In genomic region chr11:87359262-87359612, GRCm38 (mm10) we compare ENCODE assay signal across 8 mouse cellular contexts. TPM values are rescaled to one million over a fixed set of nuclear protein-coding genes. Genes with fewer than 3 reads are reported as not detected.
DNase-seq lines count a peak whose midpoint lies in the region; ATAC-seq and TF ChIP-seq lines count a peak whose summit lies in the region.

No protein-coding gene starts in this region.

- peak overlapping the region; percentile 92 for H3K9ac ChIP-seq in liver, embryonic 13.5 days

- peak; percentile 35 for ATAC-seq in liver, embryonic 13.5 days (ENCODE audit: low read depth)

- no peaks in the 10 kb centered on the region; the same call in 1 of the 2 replicates for H3K27me3 ChIP-seq in cerebellum, adult 2 months (ENCODE audit: control insufficient read depth, insufficient read depth, low read length)
- peaks cover 7% of the 10 kb centered on the region for H3K27me3 ChIP-seq in spleen, adult 2 months (ENCODE audit: control insufficient read depth, insufficient read depth, low read length)
- H3K27me3 ChIP-seq in liver, embryonic 13.5 days: peaks cover 47% of the 10 kb centered on the region

- no peaks in the 10 kb centered on the region for H3K4me1 ChIP-seq in cerebellum, adult 2 months (ENCODE audit: control insufficient read depth, insufficient read depth, low read length)
- peaks cover 5% of the 10 kb centered on the region; the same call in 1 of the 2 replicates for H3K4me1 ChIP-seq in spleen, adult 2 months (ENCODE audit: control insufficient read depth, insufficient read depth, insufficient read length)
- H3K4me1 ChIP-seq in liver, embryonic 13.5 days (replicated peaks): peaks cover 23% of the 10 kb centered on the region

- 10% methylated on average over 10 of the region's 10 CpGs for WGBS in cerebellum, adult 2 months
- WGBS in spleen, adult 2 months: 12% methylated on average over 10 of the region's 10 CpGs
- WGBS in liver, embryonic 13.5 days (ENCODE audit: insufficient replicate concordance): 8% methylated on average over 10 of the region's 10 CpGs

- no peak for TF ChIP-seq CTCF in cerebellum, adult 2 months (IDR thresholded peaks at IDR 0.05; ENCODE audit: borderline replicate concordance, insufficient read depth, low read depth, low read length)
- no peak for TF ChIP-seq CTCF in spleen, adult 2 months (IDR thresholded peaks at IDR 0.05; ENCODE audit: extremely low read depth, insufficient read depth, insufficient read length, insufficient replicate concordance)

- DNase-seq in cerebellum, adult 2 months: no peak
- no peak for DNase-seq in cerebellum, postnatal 10 days
- no peak for DNase-seq in spleen, adult 2 months (ENCODE audit: low read depth in 1 of 2, low spot score in 2 of 2)
- DNase-seq in spleen, adult 18-20 months: no peak
- no peak for DNase-seq in liver, embryonic 13.5 days
- DNase-seq in MN1 (ENCODE audit: low spot score): no peak
- DNase-seq in cerebellum, postnatal 25 days: no peak
- no peak for DNase-seq in gastrocnemius, adult 18-20 months (ENCODE audit: low spot score)

- no peaks in the 10 kb centered on the region for H3K9me3 ChIP-seq in liver, embryonic 13.5 days (replicated peaks)

- H3K4me2 ChIP-seq in liver, embryonic 13.5 days: peak overlapping the region; percentile 95

- peak overlapping the region; percentile 90 for H3K4me3 ChIP-seq in cerebellum, adult 2 months (replicated peaks; ENCODE audit: insufficient read depth, low read depth, low read length)
- H3K4me3 ChIP-seq in spleen, adult 2 months (ENCODE audit: extremely low read depth, insufficient read depth, insufficient read length): peak overlapping the region; percentile 87
- H3K4me3 ChIP-seq in liver, embryonic 13.5 days (replicated peaks): peak overlapping the region; percentile 86

- no peaks in the 10 kb centered on the region; the same call in 1 of the 2 replicates for H3K36me3 ChIP-seq in spleen, adult 2 months (ENCODE audit: control insufficient read depth, insufficient read depth, low read length)
- no peaks in the 10 kb centered on the region for H3K36me3 ChIP-seq in liver, embryonic 13.5 days

- TF ChIP-seq POLR2A in cerebellum, adult 2 months (IDR thresholded peaks at IDR 0.05; ENCODE audit: borderline replicate concordance, insufficient read depth, low read length): no peak
- no peak for TF ChIP-seq POLR2A in spleen, adult 2 months (IDR thresholded peaks at IDR 0.05; ENCODE audit: low read depth, low read length)

- H3K27ac ChIP-seq in cerebellum, adult 2 months (ENCODE audit: insufficient read depth, low read length): no peak overlapping the region
- no peak overlapping the region for H3K27ac ChIP-seq in spleen, adult 2 months (ENCODE audit: insufficient read depth, low read length)
- H3K27ac ChIP-seq in liver, embryonic 13.5 days: peak overlapping the region; percentile 80

RNA-seq across cellular contexts. Expression of gene Ppm1e, which starts 0.4 kb away (rescaled TPM):
- polyA plus RNA-seq in cerebellum, adult 2 months (2012; rRNA removed): 26.6 and 31.3 TPM in 2 replicates
- polyA plus RNA-seq in spleen, adult 2 months (2012; rRNA removed): 0.86 and 1.4 TPM in 2 replicates
- polyA plus RNA-seq in liver, embryonic 13.5 days (2015; fragmentation: Nextera tagmentation; extraction: Ambion mirVana): 1.8 and 2.3 TPM in 2 replicates
- total RNA-seq in gastrocnemius, adult 18-20 months (2021): under 1 TPM; 0.46 to 0.97 TPM

RNA-seq across cellular contexts. Expression of gene Rad51c, which starts 45.5 kb away (rescaled TPM):
- polyA plus RNA-seq in cerebellum, adult 2 months (2012; rRNA removed): 4.5 and 4.7 TPM in 2 replicates
- 0.56 and 0.67 TPM in 2 replicates for polyA plus RNA-seq in spleen, adult 2 months (2012; rRNA removed)
- 5.0 and 5.6 TPM in 2 replicates for polyA plus RNA-seq in liver, embryonic 13.5 days (2015; fragmentation: Nextera tagmentation; extraction: Ambion mirVana)
- total RNA-seq in gastrocnemius, adult 18-20 months (2021): under 1 TPM; 0.17 to 0.18 TPM

RNA-seq across cellular contexts. Expression of gene Tex14, which starts 45.6 kb away (rescaled TPM):
- 0.87 and 0.98 TPM in 2 replicates for polyA plus RNA-seq in cerebellum, adult 2 months (2012; rRNA removed)
- 0.16 TPM in 2 replicates for polyA plus RNA-seq in spleen, adult 2 months (2012; rRNA removed)
- polyA plus RNA-seq in liver, embryonic 13.5 days (2015; fragmentation: Nextera tagmentation; extraction: Ambion mirVana): 0.10 and 0.15 TPM in 2 replicates
- under 1 TPM; 0.14 TPM for total RNA-seq in gastrocnemius, adult 18-20 months (2021)
